Mouse (Mus musculus) CD8-positive naive resting alpha-beta T cell, adult 2 months (primary cell): Measurements from ENCODE around the gene Ccdc91.

ENCODE experiments used
- DNase-seq, 2 experiments: peaks; one replicate each; pipeline ENCODE4 v3.0.0; 2022; ENCODE audit warnings: low read depth in 2 of 2, low spot score in 2 of 2

Ccdc91 gene

GRCm38 (mm10) chr6:147475727-147476613 lies at the start of gene Ccdc91:
Ccdc91 (plus strand) TSS chr6:147475828.
- DNase-seq, result peak; percentile 77 to 81

- DNase-seq, result no peak
Observed at GRCm38 (mm10) chr6:147426927-147427487, 48.6 kb upstream of the Ccdc91 start.

GRCm38 (mm10) chr6:147455775-147456174 lies 19.9 kb upstream of the Ccdc91 start:
- DNase-seq, result no peak

GRCm38 (mm10) chr6:147458637-147459301 lies 16.9 kb upstream of the Ccdc91 start:
- DNase-seq, result no peak

GRCm38 (mm10) chr6:147470016-147470415 lies 5.6 kb upstream of the Ccdc91 start:
- DNase-seq, result no peak

GRCm38 (mm10) chr6:147481141-147481540 lies 5.5 kb downstream of the Ccdc91 start:
- no peak for DNase-seq

GRCm38 (mm10) chr6:147490120-147490519 lies 14.5 kb downstream of the Ccdc91 start:
- no peak for DNase-seq

- DNase-seq, result no peak
Observed at GRCm38 (mm10) chr6:147492551-147492950, 16.9 kb downstream of the Ccdc91 start.

GRCm38 (mm10) chr6:147501439-147501838 lies 25.8 kb downstream of the Ccdc91 start:
- DNase-seq, result no peak

GRCm38 (mm10) chr6:147506074-147506473 lies 30.4 kb downstream of the Ccdc91 start:
- DNase-seq, result no peak

- DNase-seq, result no peak
Observed at GRCm38 (mm10) chr6:147506496-147506895, 30.9 kb downstream of the Ccdc91 start.

- DNase-seq, result no peak
Observed at GRCm38 (mm10) chr6:147507186-147507585, 31.6 kb downstream of the Ccdc91 start.

GRCm38 (mm10) chr6:147510516-147510915 lies 34.9 kb downstream of the Ccdc91 start:
- DNase-seq, result no peak

GRCm38 (mm10) chr6:147517909-147518308 lies 42.3 kb downstream of the Ccdc91 start:
- DNase-seq, result no peak

GRCm38 (mm10) chr6:147525236-147525635 lies 49.6 kb downstream of the Ccdc91 start:
- DNase-seq, result no peak

- no peak for DNase-seq
Observed at GRCm38 (mm10) chr6:147534971-147535370, 59.3 kb downstream of the Ccdc91 start.

GRCm38 (mm10) chr6:147538236-147538635 lies 62.6 kb downstream of the Ccdc91 start:
- no peak for DNase-seq

GRCm38 (mm10) chr6:147539056-147539600 lies 63.5 kb downstream of the Ccdc91 start:
- no peak for DNase-seq

GRCm38 (mm10) chr6:147540942-147541341 lies 65.3 kb downstream of the Ccdc91 start:
- DNase-seq, result no peak

GRCm38 (mm10) chr6:147555591-147555990 lies 80.0 kb downstream of the Ccdc91 start:
- DNase-seq, result no peak

- DNase-seq, result no peak
Observed at GRCm38 (mm10) chr6:147559316-147559715, 83.7 kb downstream of the Ccdc91 start.

- no peak for DNase-seq
Observed at GRCm38 (mm10) chr6:147560436-147560835, 84.8 kb downstream of the Ccdc91 start.
